Mouse (Mus musculus) bone marrow, adult 2 months (tissue): Measurements from ENCODE around the gene Prdm12.
A peak's percentile ranks its signal among the peaks of the same experiment; 100 is the strongest.

Experiments
- CTCF ChIP-seq: fragments of 200-500 bp; IDR thresholded peaks from 2 replicates; pipeline ENCODE4 v1.5.1; 2011; ENCODE audit warnings: low read length, control low read depth; ENCODE audit not compliant: control insufficient read depth, insufficient read depth
- POLR2A ChIP-seq: fragments of 200-500 bp; IDR thresholded peaks from 2 replicates; pipeline ENCODE4 v1.6.1; 2011; ENCODE audit warnings: low read depth, mild to moderate bottlenecking, control low read depth, low read length, borderline replicate concordance; ENCODE audit not compliant: control insufficient read depth

GRCm38 (mm10) chr2:31688074-31688925 lies 48.5 kb downstream of the Prdm12 start, which contains the start of gene Abl1:
- no peak for TF ChIP-seq POLR2A
- peak; percentile 23; the same call in 1 of the 2 replicates for TF ChIP-seq CTCF
